Mouse (Mus musculus) ES-Bruce4 (cell line): ENCODE data around the gene Egfr.

Source experiments
- CTCF ChIP-seq: IDR thresholded peaks from one replicate; pipeline ENCODE4 v1.8.1; 2011; ENCODE audit warnings: low read depth, low read length
- EP300 ChIP-seq: IDR thresholded peaks from 2 replicates; pipeline ENCODE4 v1.6.1; 2011; ENCODE audit warnings: low read depth, low read length; ENCODE audit not compliant: insufficient read depth

- no peak for TF ChIP-seq CTCF
- no peak for TF ChIP-seq EP300
These were observed 48.5 kb downstream of the Egfr start for GRCm38 (mm10) chr11:16800507-16800906.
